ENCODE assay signal across 18 mouse cellular contexts in the genomic region with DNA sequence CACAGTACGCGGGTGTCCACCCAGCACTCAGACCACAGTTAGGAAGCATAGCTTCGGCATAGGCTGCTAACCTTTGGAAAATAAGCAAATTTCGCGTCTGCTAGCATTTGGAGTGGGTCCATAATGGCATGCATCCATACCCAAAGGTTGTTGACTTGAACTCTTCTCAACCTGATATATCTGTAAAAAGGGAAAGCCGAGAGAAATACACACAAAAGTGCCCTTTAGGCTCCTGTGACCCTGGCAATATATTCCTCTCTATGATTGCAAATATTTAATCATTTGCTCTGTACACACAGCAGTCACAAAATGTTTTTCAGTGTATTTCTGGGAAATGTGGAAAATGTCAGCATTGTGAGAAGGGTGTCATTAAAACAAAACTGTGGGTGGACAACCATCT.
DNase-seq lines count a peak whose midpoint lies in the region; ATAC-seq and TF ChIP-seq lines count a peak whose summit lies in the region.
"Had no signal": no experiment of that assay in that cellular context is flagged by ENCODE, and none has a peak within 500 bp of the region (broad histone marks: within the 10 kb centered on the region; RNA-seq: fewer than 3 reads in every experiment).

No protein-coding gene starts in this region.

- 70% methylated on average over 6 of the region's 6 CpGs for WGBS in embryonic facial prominence, embryonic 14.5 days
- WGBS in embryonic facial prominence, embryonic 10.5 days: 92% methylated on average over 6 of the region's 6 CpGs
- WGBS in liver, adult 2 months: 28% methylated on average over 6 of the region's 6 CpGs
- 80% methylated on average over 6 of the region's 6 CpGs for WGBS in liver, embryonic 12.5 days (ENCODE audit: insufficient replicate concordance)
- 73% methylated on average over 6 of the region's 6 CpGs for WGBS in limb, embryonic 13.5 days
- 61% methylated on average over 6 of the region's 6 CpGs for WGBS in limb, embryonic 14.5 days

- no peaks in the 10 kb centered on the region for H3K27me3 ChIP-seq in embryonic facial prominence, embryonic 14.5 days (replicated peaks; ENCODE audit: control insufficient read depth, insufficient read depth, low read length)
- no peaks in the 10 kb centered on the region for H3K27me3 ChIP-seq in embryonic facial prominence, embryonic 10.5 days (replicated peaks; ENCODE audit: low read depth, poor library complexity, severe bottlenecking)
- no peaks in the 10 kb centered on the region for H3K27me3 ChIP-seq in liver, adult 2 months (ENCODE audit: control insufficient read depth, insufficient read depth, low read length)
- no peaks in the 10 kb centered on the region for H3K27me3 ChIP-seq in liver, embryonic 12.5 days (replicated peaks)
- H3K27me3 ChIP-seq in limb, embryonic 13.5 days: no peaks in the 10 kb centered on the region
- H3K27me3 ChIP-seq in limb, embryonic 14.5 days (ENCODE audit: control insufficient read depth, insufficient read depth, low read length): no peaks in the 10 kb centered on the region
- H3K27me3 ChIP-seq: embryonic facial prominence, embryonic 12.5 days; forebrain, embryonic 12.5 days; heart, embryonic 15.5 days; hindbrain, embryonic 15.5 days had no signal

- H3K36me3 ChIP-seq in embryonic facial prominence, embryonic 14.5 days (ENCODE audit: control insufficient read depth, insufficient read depth, low read length): no peaks in the 10 kb centered on the region
- no peaks in the 10 kb centered on the region for H3K36me3 ChIP-seq in embryonic facial prominence, embryonic 10.5 days (replicated peaks)
- no peaks in the 10 kb centered on the region for H3K36me3 ChIP-seq in liver, adult 2 months (ENCODE audit: control insufficient read depth, insufficient read depth, low read length)
- no peaks in the 10 kb centered on the region for H3K36me3 ChIP-seq in liver, embryonic 12.5 days
- H3K36me3 ChIP-seq in limb, embryonic 13.5 days: no peaks in the 10 kb centered on the region
- no peaks in the 10 kb centered on the region for H3K36me3 ChIP-seq in limb, embryonic 14.5 days (ENCODE audit: control insufficient read depth, insufficient read depth, low read length)
- H3K36me3 ChIP-seq: embryonic facial prominence, embryonic 12.5 days; forebrain, embryonic 12.5 days; heart, embryonic 15.5 days; hindbrain, embryonic 15.5 days had no signal

- H3K4me2 ChIP-seq in embryonic facial prominence, embryonic 14.5 days (ENCODE audit: low read depth, low read length): no peak overlapping the region
- H3K4me2 ChIP-seq in liver, embryonic 12.5 days: no peak overlapping the region
- no peak overlapping the region for H3K4me2 ChIP-seq in limb, embryonic 13.5 days (replicated peaks)
- H3K4me2 ChIP-seq in limb, embryonic 14.5 days (replicated peaks; ENCODE audit: low read depth, low read length, severe bottlenecking): no peak overlapping the region
- H3K4me2 ChIP-seq: embryonic facial prominence, embryonic 12.5 days; forebrain, embryonic 12.5 days; heart, embryonic 11.5 days; heart, embryonic 15.5 days; hindbrain, embryonic 15.5 days had no signal

- no peak for TF ChIP-seq POLR2A in liver, adult 2 months (IDR thresholded peaks at IDR 0.05; ENCODE audit: extremely low read depth, insufficient read depth, low read length)
- TF ChIP-seq POLR2A in limb, embryonic 14.5 days (IDR thresholded peaks at IDR 0.05; ENCODE audit: borderline replicate concordance, extremely low read depth, insufficient read depth, insufficient read length): no peak

- H3K79me2 ChIP-seq in liver, adult 2 months (ENCODE audit: control insufficient read depth, insufficient read depth, low read length): no peaks in the 10 kb centered on the region

- no peak overlapping the region for H3K9ac ChIP-seq in embryonic facial prominence, embryonic 14.5 days (ENCODE audit: low read depth, low read length)
- no peak overlapping the region for H3K9ac ChIP-seq in liver, adult 2 months (ENCODE audit: low read depth, low read length)
- no peak overlapping the region for H3K9ac ChIP-seq in liver, embryonic 12.5 days
- H3K9ac ChIP-seq in limb, embryonic 13.5 days: no peak overlapping the region
- no peak overlapping the region for H3K9ac ChIP-seq in limb, embryonic 14.5 days (ENCODE audit: low read depth, low read length, severe bottlenecking)
- H3K9ac ChIP-seq: embryonic facial prominence, embryonic 12.5 days; forebrain, embryonic 12.5 days; heart, embryonic 15.5 days; hindbrain, embryonic 15.5 days had no signal

- DNase-seq in embryonic facial prominence, embryonic 14.5 days (ENCODE audit: low spot score): no peak
- no peak for DNase-seq in embryonic facial prominence, embryonic 10.5 days (ENCODE audit: low spot score)
- peak; percentile 91 for DNase-seq in liver, adult 2 months (ENCODE audit: extremely low read depth, low read depth, low spot score)
- no peak for DNase-seq in limb, embryonic 14.5 days (ENCODE audit: low spot score)
- DNase-seq in thymus, postnatal 10 days (ENCODE audit: low spot score in 2 of 2): no peak
- DNase-seq: adrenal gland, adult 2 months; cerebellum, adult 18-20 months; cerebellum, adult 9-11 months; gastrocnemius, postnatal 10 days; heart, adult 2 months; heart, postnatal 14 days had no signal

- no peak overlapping the region for H3K4me3 ChIP-seq in embryonic facial prominence, embryonic 14.5 days (ENCODE audit: low read depth, low read length)
- no peak overlapping the region for H3K4me3 ChIP-seq in embryonic facial prominence, embryonic 10.5 days
- no peak overlapping the region for H3K4me3 ChIP-seq in liver, adult 2 months (ENCODE audit: insufficient read depth, low read depth, low read length)
- H3K4me3 ChIP-seq in liver, embryonic 12.5 days: no peak overlapping the region
- H3K4me3 ChIP-seq in limb, embryonic 13.5 days: no peak overlapping the region
- H3K4me3 ChIP-seq in limb, embryonic 14.5 days (replicated peaks; ENCODE audit: low read length): no peak overlapping the region
- H3K4me3 ChIP-seq: embryonic facial prominence, embryonic 12.5 days; forebrain, embryonic 12.5 days; heart, adult 2 months; heart, embryonic 15.5 days; hindbrain, embryonic 15.5 days had no signal

- no peak for ATAC-seq in embryonic facial prominence, embryonic 14.5 days (ENCODE audit: low read depth)
- no peak for ATAC-seq in liver, embryonic 12.5 days
- no peak for ATAC-seq in limb, embryonic 13.5 days (ENCODE audit: low FRiP score, low read depth)
- no peak for ATAC-seq in limb, embryonic 14.5 days (ENCODE audit: low FRiP score, low read depth)

- no peak for TF ChIP-seq CTCF in liver, adult 2 months (IDR thresholded peaks at IDR 0.05; ENCODE audit: low read depth, low read length)

- H3K4me1 ChIP-seq in embryonic facial prominence, embryonic 14.5 days (ENCODE audit: control insufficient read depth, insufficient read depth, low read length): peaks cover 17% of the 10 kb centered on the region
- H3K4me1 ChIP-seq in embryonic facial prominence, embryonic 10.5 days: peaks cover 20% of the 10 kb centered on the region
- H3K4me1 ChIP-seq in liver, adult 2 months (ENCODE audit: control insufficient read depth, insufficient read depth, low read length): no peaks in the 10 kb centered on the region; the same call in 1 of the 2 replicates
- H3K4me1 ChIP-seq in liver, embryonic 12.5 days: no peaks in the 10 kb centered on the region
- H3K4me1 ChIP-seq in limb, embryonic 13.5 days: peaks cover 42% of the 10 kb centered on the region
- H3K4me1 ChIP-seq in limb, embryonic 14.5 days (ENCODE audit: control insufficient read depth, insufficient read depth, low read length): peaks cover 27% of the 10 kb centered on the region
- H3K4me1 ChIP-seq: heart, embryonic 15.5 days; hindbrain, embryonic 15.5 days had no signal

- H3K27ac ChIP-seq in embryonic facial prominence, embryonic 14.5 days (replicated peaks; ENCODE audit: low read depth, low read length): peak overlapping the region; percentile 3; the same call in 1 of the 2 replicates
- no peak overlapping the region for H3K27ac ChIP-seq in embryonic facial prominence, embryonic 10.5 days (replicated peaks)
- no peak overlapping the region; the same call in 1 of the 2 replicates for H3K27ac ChIP-seq in liver, adult 2 months (replicated peaks; ENCODE audit: insufficient read depth, low read depth, low read length)
- H3K27ac ChIP-seq in liver, embryonic 12.5 days: no peak overlapping the region
- H3K27ac ChIP-seq in limb, embryonic 13.5 days: peak overlapping the region; percentile 59
- H3K27ac ChIP-seq in limb, embryonic 14.5 days (replicated peaks; ENCODE audit: low read depth, low read length): peak overlapping the region; percentile 35
- H3K27ac ChIP-seq: embryonic facial prominence, embryonic 12.5 days; forebrain, embryonic 12.5 days; heart, adult 2 months; heart, embryonic 15.5 days; hindbrain, embryonic 15.5 days had no signal

- 0 out of 2 replicates have a peak, but pooled peaks cover 3% of the 10 kb centered on the region for H3K9me3 ChIP-seq in embryonic facial prominence, embryonic 14.5 days (ENCODE audit: control insufficient read depth, low read length)
- H3K9me3 ChIP-seq in embryonic facial prominence, embryonic 10.5 days: no peaks in the 10 kb centered on the region
- no peaks in the 10 kb centered on the region for H3K9me3 ChIP-seq in liver, embryonic 12.5 days (replicated peaks)
- no peaks in the 10 kb centered on the region for H3K9me3 ChIP-seq in limb, embryonic 13.5 days
- H3K9me3 ChIP-seq in limb, embryonic 14.5 days (ENCODE audit: control insufficient read depth, low read length): no peaks in the 10 kb centered on the region
- H3K9me3 ChIP-seq: embryonic facial prominence, embryonic 12.5 days; forebrain, embryonic 12.5 days; heart, embryonic 15.5 days; hindbrain, embryonic 15.5 days had no signal

Comparison
In these comparisons a context has a peak if more than half of its experiments do, and no peak if none do; other contexts are left out.
1. H3K27ac ChIP-seq: peak in embryonic facial prominence, embryonic 14.5 days (single experiment), limb, embryonic 13.5 days (single experiment) and limb, embryonic 14.5 days (single experiment); none in embryonic facial prominence, embryonic 10.5 days (single experiment), liver, adult 2 months (single experiment) and liver, embryonic 12.5 days (single experiment).